Mouse (Mus musculus) CH12.LX (cell line): Measurements from ENCODE around the gene Kpna6. TPM values are rescaled to one million over a fixed set of nuclear protein-coding genes. Genes with fewer than 3 reads are reported as not detected.

ENCODE experiments used
- DNase-seq: peaks from one replicate; pipeline ENCODE4 v3.0.0-alpha.2; 2013; ENCODE audit errors: extremely low read depth
- H3K27ac ChIP-seq: 2 replicates; pipeline ENCODE4 v1.5.1; 2012; ENCODE audit warnings: low read depth, mild to moderate bottlenecking, control low read depth, moderate library complexity; ENCODE audit not compliant: insufficient read depth
- H3K27me3 ChIP-seq: replicated peaks from 2 replicates; pipeline ENCODE3; 2012; ENCODE audit warnings: inconsistent platforms
- H3K36me3 ChIP-seq, 2 experiments: replicated peaks in 1 of 2; 2 replicates each; pipeline versions ENCODE3 to v1.6.1; 2012; ENCODE audit warnings: inconsistent platforms in 1 of 2, low read length in 1 of 2, mild to moderate bottlenecking in 1 of 2, mixed read lengths in 1 of 2, moderate library complexity in 1 of 2; ENCODE audit not compliant: control insufficient read depth in 1 of 2, insufficient read depth in 1 of 2
- H3K4me1 ChIP-seq, 2 experiments: 2 replicates each; pipeline ENCODE4 v1.6.1; 2012; ENCODE audit warnings: inconsistent platforms in 1 of 2, moderate library complexity in 1 of 2; ENCODE audit not compliant: insufficient read depth in 2 of 2, control insufficient read depth in 1 of 2
- H3K4me2 ChIP-seq: 2 replicates; pipeline ENCODE4 v1.6.1; 2012; ENCODE audit warnings: low read depth, mild to moderate bottlenecking, control low read depth; ENCODE audit not compliant: poor library complexity, insufficient read depth, severe bottlenecking
- H3K4me3 ChIP-seq, 3 experiments: fragments of 150-350 bp in 1 of 3; sonication (generic) in 1 of 3; replicated peaks in 1 of 3; 2 replicates each; pipeline versions ENCODE3 to v1.5.1; 2011 to 2012; ENCODE audit warnings: low read depth in 2 of 3, low read length in 2 of 3, mild to moderate bottlenecking in 2 of 3, moderate library complexity in 2 of 3, control low read depth in 1 of 3, improper control_type of control experiment in 1 of 3, inconsistent platforms in 1 of 3, mixed read lengths in 1 of 3; ENCODE audit not compliant: poor library complexity in 1 of 3
- H3K79me2 ChIP-seq: replicated peaks from 2 replicates; pipeline ENCODE4 v1.6.1; 2012; ENCODE audit warnings: mild to moderate bottlenecking, moderate library complexity; ENCODE audit not compliant: control insufficient read depth, poor library complexity, insufficient read depth, severe bottlenecking; ENCODE audit errors: extremely low read depth
- H3K9ac ChIP-seq: 2 replicates; pipeline ENCODE4 v1.6.1; 2012; ENCODE audit warnings: low read depth, mild to moderate bottlenecking, control low read depth, moderate library complexity; ENCODE audit not compliant: insufficient read depth
- H3K9me3 ChIP-seq: replicated peaks from 2 replicates; pipeline ENCODE3; 2012; ENCODE audit warnings: low read length, inconsistent platforms, mixed read lengths
- CHD1 ChIP-seq: IDR thresholded peaks from 2 replicates; pipeline ENCODE4 v1.6.1; 2012; ENCODE audit warnings: low read depth, low read length, improper control_type of control experiment, inconsistent platforms
- E2F4 ChIP-seq: IDR thresholded peaks from 2 replicates; pipeline ENCODE4 v1.6.1; 2011; ENCODE audit warnings: low read depth, low read length, improper control_type of control experiment; ENCODE audit not compliant: insufficient replicate concordance
- EP300 ChIP-seq: IDR thresholded peaks from 2 replicates; pipeline ENCODE4 v1.6.1; 2011; ENCODE audit warnings: low read length, improper control_type of control experiment
- GABPA ChIP-seq: IDR thresholded peaks from 2 replicates; pipeline ENCODE4 v1.6.1; 2012; ENCODE audit warnings: low read depth, low read length, improper control_type of control experiment, inconsistent platforms; ENCODE audit not compliant: insufficient replicate concordance
- HCFC1 ChIP-seq: IDR thresholded peaks from 2 replicates; pipeline ENCODE4 v1.6.1; 2012; ENCODE audit warnings: low read depth, mild to moderate bottlenecking, inconsistent platforms, low read length, improper control_type of control experiment
- IRF4 ChIP-seq: IDR thresholded peaks from 2 replicates; pipeline ENCODE4 v1.6.1; 2014; ENCODE audit warnings: low read depth, mild to moderate bottlenecking, inconsistent platforms, low read length, improper control_type of control experiment
- JUND ChIP-seq: conservative IDR thresholded peaks from 2 replicates; pipeline ENCODE4 v1.6.1; 2011; ENCODE audit warnings: low read depth, low read length, improper control_type of control experiment
- KAT2A ChIP-seq: IDR thresholded peaks from 2 replicates; pipeline ENCODE4 v1.6.1; 2012; ENCODE audit warnings: low read length, improper control_type of control experiment, inconsistent platforms; ENCODE audit not compliant: insufficient replicate concordance
- MAFK ChIP-seq: IDR thresholded peaks from 2 replicates; pipeline ENCODE4 v1.6.1; 2011; ENCODE audit warnings: low read length, improper control_type of control experiment; ENCODE audit not compliant: insufficient replicate concordance
- MAZ ChIP-seq: IDR thresholded peaks from 2 replicates; pipeline ENCODE4 v1.6.1; 2012; ENCODE audit warnings: low read depth, mild to moderate bottlenecking, inconsistent platforms, low read length, improper control_type of control experiment, moderate library complexity
- MEF2A ChIP-seq: IDR thresholded peaks from 2 replicates; pipeline ENCODE4 v1.6.1; 2014; ENCODE audit warnings: low read depth, mild to moderate bottlenecking, inconsistent platforms, low read length, improper control_type of control experiment, borderline replicate concordance
- MXI1 ChIP-seq: IDR thresholded peaks from 2 replicates; pipeline ENCODE4 v1.6.1; 2011; ENCODE audit warnings: mild to moderate bottlenecking, low read depth, low read length, improper control_type of control experiment
- MYC ChIP-seq: IDR thresholded peaks from 2 replicates; pipeline ENCODE4 v1.6.1; 2011; ENCODE audit warnings: low read depth, mild to moderate bottlenecking, improper control_type of control experiment, low read length
- NELFE ChIP-seq: IDR thresholded peaks from 2 replicates; pipeline ENCODE4 v1.6.1; 2011; ENCODE audit warnings: low read depth, low read length, improper control_type of control experiment
- NRF1 ChIP-seq: IDR thresholded peaks from 2 replicates; pipeline ENCODE4 v1.6.1; 2014; ENCODE audit warnings: low read depth, mild to moderate bottlenecking, inconsistent platforms, low read length, improper control_type of control experiment, moderate library complexity
- PAX5 ChIP-seq: IDR thresholded peaks from 2 replicates; pipeline ENCODE4 v1.6.1; 2012; ENCODE audit warnings: low read length, inconsistent platforms, mixed read lengths
- POLR2A ChIP-seq: IDR thresholded peaks from 2 replicates; pipeline ENCODE4 v1.6.1; 2011; ENCODE audit warnings: low read depth, mild to moderate bottlenecking, improper control_type of control experiment, low read length
- POLR2AphosphoS2 ChIP-seq: IDR thresholded peaks from 2 replicates; pipeline ENCODE4 v1.6.1; 2011; ENCODE audit warnings: low read depth, low read length, improper control_type of control experiment
- SIN3A ChIP-seq: IDR thresholded peaks from 2 replicates; pipeline ENCODE4 v1.6.1; 2012; ENCODE audit warnings: low read length, improper control_type of control experiment, inconsistent platforms
- SMC3 ChIP-seq: IDR thresholded peaks from 2 replicates; pipeline ENCODE4 v1.6.1; 2011; ENCODE audit warnings: low read depth, low read length, improper control_type of control experiment
- TBP ChIP-seq: conservative IDR thresholded peaks from 2 replicates; pipeline ENCODE4 v1.6.1; 2011; ENCODE audit warnings: low read depth, low read length, improper control_type of control experiment
- TCF12 ChIP-seq: IDR thresholded peaks from 2 replicates; pipeline ENCODE4 v1.6.1; 2014; ENCODE audit warnings: low read depth, mild to moderate bottlenecking, inconsistent platforms, low read length, improper control_type of control experiment
- USF1 ChIP-seq: IDR thresholded peaks from 2 replicates; pipeline ENCODE4 v1.6.1; 2014; ENCODE audit warnings: low read depth, mild to moderate bottlenecking, inconsistent platforms, low read length, improper control_type of control experiment
- USF2 ChIP-seq: conservative IDR thresholded peaks from 2 replicates; pipeline ENCODE4 v1.6.1; 2011; ENCODE audit warnings: low read depth, low read length, improper control_type of control experiment
- ZC3H11A ChIP-seq: IDR thresholded peaks from 2 replicates; pipeline ENCODE4 v1.6.1; 2012; ENCODE audit warnings: low read depth, mild to moderate bottlenecking, inconsistent platforms, low read length, improper control_type of control experiment
- ZMIZ1 ChIP-seq: IDR thresholded peaks from 2 replicates; pipeline ENCODE4 v1.6.1; 2012; ENCODE audit warnings: low read depth, mild to moderate bottlenecking, inconsistent platforms, low read length, improper control_type of control experiment
- ZNF384 ChIP-seq: IDR thresholded peaks from 2 replicates; pipeline ENCODE4 v1.6.1; 2012; ENCODE audit warnings: low read depth, low read length, improper control_type of control experiment, inconsistent platforms
- dilution Hi-C: fragments of 300-500 bp; cut with MboI; formaldehyde crosslinking; loops from 2 replicates; pipeline ENCODE4 v1.14.3; 2020; ENCODE audit warnings: low sequenced_read_pairs; ENCODE audit not compliant: extremely low pct_unique_long_range_greater_than_20kb, extremely low pct_ligation_motif_present
- in situ Hi-C: fragments of 300-500 bp; cut with MboI; formaldehyde crosslinking; loops from 3 replicates; pipeline ENCODE4 v1.14.3; 2019; ENCODE audit warnings: low sequenced_read_pairs, low pct_ligation_motif_present, low pct_unique_long_range_greater_than_20kb, mixed read lengths
- polyA plus RNA-seq: library from polyadenylated mRNA; unstranded; fragments of >175 nt; gene quantifications from 2 replicates; pipeline ENCODE4 v1.2.1, GENCODE M21; 2012; ENCODE audit warnings: low read depth; ENCODE audit not compliant: insufficient read length
- total RNA-seq, 2 experiments: library from RNA; depleted of rRNA; stranded (reverse); fragments of 300-350 nt in 1 of 2; fragments of >200 nt in 1 of 2; gene quantifications; 2 replicates each; pipeline ENCODE4 v1.2.3; 2012 to 2014

Gene Kpna6
- total and polyA plus RNA-seq, 3 experiments: 17.3 to 25.8 (median 19.6) TPM

DNA sequence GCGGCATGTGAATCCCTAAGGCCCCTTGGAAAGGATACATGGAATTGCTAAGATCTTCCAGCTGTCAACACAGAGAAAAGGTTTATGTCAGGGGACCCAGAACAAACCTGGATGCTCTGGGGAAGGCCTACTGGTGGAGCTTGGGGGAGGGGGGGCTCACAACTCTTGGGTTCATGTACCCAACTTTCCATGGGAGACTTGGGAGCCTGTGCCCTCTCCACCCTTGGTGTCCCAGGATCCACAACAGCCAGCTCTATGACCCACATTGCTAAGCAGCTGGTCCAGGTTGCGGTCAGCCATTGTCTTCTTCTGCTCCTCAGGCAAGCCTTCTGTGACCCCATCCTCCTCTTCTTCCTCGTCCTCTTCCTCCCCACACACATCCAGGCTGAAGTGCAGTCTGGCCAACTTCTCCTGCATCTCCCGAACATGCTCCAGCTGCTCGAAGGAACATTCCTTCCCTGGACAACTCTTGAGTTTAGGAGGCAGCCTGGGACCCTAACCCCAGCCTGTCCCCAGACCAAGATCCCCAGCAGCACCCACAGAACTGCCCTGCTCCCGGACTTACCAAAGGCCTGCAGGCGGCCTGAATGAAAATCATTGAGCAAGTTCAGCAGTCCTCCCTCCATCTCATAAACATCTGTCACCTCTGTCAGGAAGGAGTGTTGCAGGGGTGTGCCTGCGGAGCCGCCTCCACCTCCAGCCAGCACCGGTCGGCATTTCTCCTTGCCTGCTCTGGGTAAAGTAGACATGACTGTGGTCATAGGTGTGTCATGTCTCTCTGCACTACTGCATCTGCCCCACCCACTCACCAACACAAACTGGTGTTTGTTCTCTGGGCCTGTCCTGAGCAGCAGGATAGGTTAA lies 51.9 kb downstream of the Kpna6 start:
- no peak for DNase-seq
- dilution Hi-C loops (no loop called here), in situ Hi-C loops (loop anchor here (25.0 kb wide), 1 partner anchor 258 kb away; no protein-coding TSS in a partner anchor)
- Histone ChIP-seq H3K27ac (peak overlapping the region; percentile 74), H3K4me2 (peak overlapping the region; percentile 52), H3K9ac (peak overlapping the region; percentile 57), H3K79me2 (no peaks in the 10 kb centered on the region), H3K4me3 (peak overlapping the region; percentile 47 to 53 (median 49)), H3K9me3 (no peaks in the 10 kb centered on the region), H3K27me3 (no peaks in the 10 kb centered on the region), H3K4me1 (peaks cover 11 to 65% of the 10 kb centered on the region in 2 experiments), H3K36me3 (peaks cover 21 to 38% of the 10 kb centered on the region in 2 experiments)
- no peak for TF ChIP-seq EP300
- TF ChIP-seq MAZ: no peak
- TF ChIP-seq TBP: no peak
- no peak for TF ChIP-seq ZMIZ1
- no peak for TF ChIP-seq KAT2A
- TF ChIP-seq USF1: no peak
- no peak for TF ChIP-seq POLR2AphosphoS2
- TF ChIP-seq MAFK: no peak
- no peak for TF ChIP-seq HCFC1
- TF ChIP-seq CHD1: no peak
- TF ChIP-seq GABPA: no peak
- no peak for TF ChIP-seq PAX5
- TF ChIP-seq MXI1: no peak
- TF ChIP-seq E2F4: no peak
- TF ChIP-seq ZNF384: no peak
- TF ChIP-seq IRF4: no peak
- TF ChIP-seq ZC3H11A: no peak

DNA sequence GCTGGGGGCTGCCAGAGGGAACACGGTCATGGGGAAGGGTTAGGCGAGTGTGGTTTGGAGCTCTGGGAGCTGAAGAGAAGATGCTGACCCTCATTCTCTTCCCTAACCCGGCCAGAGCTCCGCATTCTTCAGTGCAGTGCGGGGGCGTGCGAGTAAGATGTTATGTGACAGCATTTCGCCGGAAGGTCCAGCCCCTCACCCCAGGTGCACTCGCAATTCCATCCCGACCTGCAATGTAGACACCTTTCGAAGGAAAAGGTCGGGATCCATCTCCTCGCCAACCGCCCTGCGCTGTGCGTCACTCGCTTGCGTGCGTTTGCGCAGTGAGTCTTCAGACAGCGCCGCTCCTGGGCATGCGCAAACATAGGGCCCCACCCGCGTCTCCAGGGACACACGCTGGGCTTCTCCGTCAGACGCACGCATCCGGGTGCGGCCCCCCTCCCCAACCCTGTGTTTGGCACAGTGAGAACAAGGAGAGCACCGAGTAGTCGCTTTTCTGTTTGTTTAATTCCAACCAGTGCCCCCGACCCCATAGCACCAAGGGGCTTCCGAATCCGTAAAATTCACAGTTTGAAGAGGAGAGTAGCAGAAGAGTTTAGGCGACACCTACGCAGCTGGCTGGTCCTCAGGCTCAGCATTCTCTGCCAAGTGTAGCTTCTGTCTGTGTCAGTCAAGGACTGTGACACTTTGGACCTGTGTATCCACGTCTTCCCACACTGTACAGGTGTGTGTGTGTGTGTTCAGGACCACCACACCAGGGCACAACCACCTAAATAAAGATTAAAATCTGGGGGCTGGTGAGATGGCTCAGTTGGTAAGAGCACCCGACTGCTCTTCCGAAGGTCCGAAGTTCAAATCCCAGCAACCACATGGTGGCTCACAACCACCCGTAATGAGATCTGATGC lies 53.5 kb downstream of the Kpna6 start, which contains the start of gene Iqcc:
Gene Iqcc (minus strand): TSS at position 314 of the 906 bp plus-strand sequence.
- dilution Hi-C loops: no loop called here
- Histone ChIP-seq H3K4me1 (peaks cover 7 to 52% of the 10 kb centered on the region in 2 experiments), H3K9ac (peak within 1 kb of the TSS; percentile 93), H3K27ac (peak within 1 kb of the TSS; percentile 84), H3K27me3 (no peaks in the 10 kb centered on the region), H3K4me2 (peak within 1 kb of the TSS; percentile 45), H3K36me3 (peaks cover 20 to 47% of the 10 kb centered on the region in 2 experiments), H3K79me2 (no peaks in the 10 kb centered on the region), H3K9me3 (no peaks in the 10 kb centered on the region), H3K4me3 (peak within 1 kb of the TSS; percentile 74 to 76 (median 75))
- peak; percentile 94 for DNase-seq
- in situ Hi-C loops: loop anchor here (25.0 kb wide), 1 partner anchor 257 kb away; no protein-coding TSS in a partner anchor
- TF ChIP-seq MEF2A (no peak), IRF4 (no peak), JUND (no peak), SMC3 (no peak), TCF12 (peak; percentile 58; the same call in 1 of the 2 replicates), USF2 (no peak), NELFE (peak; percentile 97), EP300 (no peak), PAX5 (no peak), KAT2A (0 out of 2 replicates have a peak, but pooled peaks have one; percentile 14), POLR2A (peak; percentile 92), USF1 (no peak), MYC (peak; percentile 60; the same call in 1 of the 2 replicates), E2F4 (no peak), SIN3A (peak; percentile 72), NRF1 (peak; percentile 100), HCFC1 (peak; percentile 72), MAFK (no peak), ZC3H11A (no peak)
